Mouse (Mus musculus) neural tube, embryonic 12.5 days (tissue): ENCODE measurements around the gene Tbcd. TPM values are rescaled to one million over a fixed set of nuclear protein-coding genes. Genes with fewer than 3 reads are reported as not detected.

Experiments
- ATAC-seq: fragments of 200-750 bp; cut with Nextera tagmentation; 2 replicates; pipeline ENCODE4 v1.8.0; 2017; ENCODE audit warnings: low read depth, mild to moderate bottlenecking, moderate TSS enrichment, moderate library complexity; ENCODE audit not compliant: low FRiP score
- H3K27ac ChIP-seq: fragments of 300-500 bp; sonication (generic); 2 replicates; pipeline ENCODE4 v1.5.1; 2016
- H3K27me3 ChIP-seq: fragments of 300-500 bp; sonication (generic); replicated peaks from 2 replicates; pipeline ENCODE4 v1.6.1; 2016; ENCODE audit warnings: mild to moderate bottlenecking
- H3K36me3 ChIP-seq: fragments of 300-500 bp; sonication (generic); 2 replicates; pipeline ENCODE4 v1.6.1; 2016; ENCODE audit warnings: mild to moderate bottlenecking
- H3K4me1 ChIP-seq: fragments of 300-500 bp; sonication (generic); 2 replicates; pipeline ENCODE4 v1.6.1; 2016
- H3K4me2 ChIP-seq: fragments of 300-500 bp; sonication (generic); replicated peaks from 2 replicates; pipeline ENCODE4 v1.6.1; 2016; ENCODE audit warnings: mild to moderate bottlenecking
- H3K4me3 ChIP-seq: fragments of 300-500 bp; sonication (generic); 2 replicates; pipeline ENCODE4 v1.5.1; 2016
- H3K9ac ChIP-seq: fragments of 300-500 bp; sonication (generic); 2 replicates; pipeline ENCODE4 v1.6.1; 2016; ENCODE audit warnings: mild to moderate bottlenecking
- H3K9me3 ChIP-seq: fragments of 300-500 bp; sonication (generic); 2 replicates; pipeline ENCODE4 v1.6.1; 2016; ENCODE audit warnings: mild to moderate bottlenecking
- WGBS: fragments of 180-500 bp; shearing (Covaris S2); methylation state at CpG from one replicate; pipeline ENCODE4 v1.1.7; 2016; 5-methylcytosine and 5-hydroxymethylcytosine counted together
- polyA plus RNA-seq: library from polyadenylated mRNA; unstranded; fragments of >200 nt; fragmentation: Nextera tagmentation; extraction: Ambion mirVana; gene quantifications from 2 replicates; pipeline ENCODE4 v1.2.1, GENCODE M21; 2016

The Tbcd gene
- polyA plus RNA-seq, 1 experiment from 2014 or later = 65.3 TPM

- no peak for ATAC-seq
- no peak overlapping the region for H3K9ac ChIP-seq
- H3K36me3 ChIP-seq = peaks cover 11% of the 10 kb centered on the region
- H3K27me3 ChIP-seq = no peaks in the 10 kb centered on the region
- H3K4me2 ChIP-seq = no peak overlapping the region
- 90% methylated on average over 5 of the region's 5 CpGs for WGBS
- H3K4me1 ChIP-seq = peaks cover 30% of the 10 kb centered on the region
- no peak overlapping the region for H3K27ac ChIP-seq
- no peak overlapping the region for H3K4me3 ChIP-seq
- no peaks in the 10 kb centered on the region for H3K9me3 ChIP-seq
Measured at GRCm38 (mm10) chr11:121547234-121547633, 95.5 kb downstream of the Tbcd start.

GRCm38 (mm10) chr11:121547925-121548324 is 96.2 kb downstream of the Tbcd start:
- ATAC-seq = no peak
- Histone ChIP-seq H3K4me3 (no peak overlapping the region), H3K27me3 (no peaks in the 10 kb centered on the region), H3K9me3 (no peaks in the 10 kb centered on the region), H3K4me1 (peaks cover 31% of the 10 kb centered on the region), H3K36me3 (peaks cover 5% of the 10 kb centered on the region; the same call in 1 of the 2 replicates), H3K4me2 (no peak overlapping the region), H3K27ac (no peak overlapping the region), H3K9ac (no peak overlapping the region)
- 96% methylated on average over 4 of the region's 4 CpGs for WGBS

GRCm38 (mm10) chr11:121548996-121549842 is 97.5 kb downstream of the Tbcd start:
- ATAC-seq = 0 out of 2 replicates have a peak, but pooled peaks have one; percentile 32
- no peak overlapping the region for H3K9ac ChIP-seq
- peak overlapping the region; percentile 28 for H3K4me2 ChIP-seq
- no peaks in the 10 kb centered on the region for H3K27me3 ChIP-seq
- H3K9me3 ChIP-seq = no peaks in the 10 kb centered on the region
- WGBS = 52% methylated on average over 12 of the region's 12 CpGs
- peaks cover 31% of the 10 kb centered on the region for H3K4me1 ChIP-seq
- peak overlapping the region; percentile 26; the same call in 1 of the 2 replicates for H3K27ac ChIP-seq
- no peaks in the 10 kb centered on the region for H3K36me3 ChIP-seq
- H3K4me3 ChIP-seq = no peak overlapping the region

- Histone ChIP-seq H3K4me1 (peaks cover 31% of the 10 kb centered on the region), H3K27me3 (no peaks in the 10 kb centered on the region), H3K9me3 (no peaks in the 10 kb centered on the region), H3K4me3 (no peak overlapping the region), H3K27ac (peak overlapping the region; percentile 26; the same call in 1 of the 2 replicates), H3K9ac (no peak overlapping the region), H3K36me3 (no peaks in the 10 kb centered on the region), H3K4me2 (peak overlapping the region; percentile 28)
- ATAC-seq = peak; percentile 72
- WGBS = 43% methylated on average over 17 of the region's 17 CpGs
Measured at GRCm38 (mm10) chr11:121549843-121550647, 98.3 kb downstream of the Tbcd start.

- no peak overlapping the region for H3K4me2 ChIP-seq
- no peaks in the 10 kb centered on the region for H3K36me3 ChIP-seq
- no peaks in the 10 kb centered on the region for H3K9me3 ChIP-seq
- H3K4me1 ChIP-seq = peaks cover 31% of the 10 kb centered on the region
- H3K27me3 ChIP-seq = no peaks in the 10 kb centered on the region
- no peak for ATAC-seq
- no peak overlapping the region for H3K9ac ChIP-seq
- 88% methylated on average over 5 of the region's 5 CpGs for WGBS
- H3K4me3 ChIP-seq = no peak overlapping the region
- no peak overlapping the region for H3K27ac ChIP-seq
Measured at GRCm38 (mm10) chr11:121551206-121551799, 99.6 kb downstream of the Tbcd start.

GRCm38 (mm10) chr11:121552167-121552566 is 100.4 kb downstream of the Tbcd start:
- no peak overlapping the region for H3K4me2 ChIP-seq
- H3K9me3 ChIP-seq = no peaks in the 10 kb centered on the region
- no peak overlapping the region for H3K27ac ChIP-seq
- no peak overlapping the region for H3K4me3 ChIP-seq
- ATAC-seq = no peak
- H3K9ac ChIP-seq = no peak overlapping the region
- H3K27me3 ChIP-seq = no peaks in the 10 kb centered on the region
- peaks cover 2% of the 10 kb centered on the region; the same call in 1 of the 2 replicates for H3K36me3 ChIP-seq
- WGBS = 82% methylated on average over 4 of the region's 4 CpGs
- peaks cover 31% of the 10 kb centered on the region for H3K4me1 ChIP-seq

- Histone ChIP-seq H3K4me2 (no peak overlapping the region), H3K36me3 (peaks cover 4% of the 10 kb centered on the region; the same call in 1 of the 2 replicates), H3K9ac (no peak overlapping the region), H3K27me3 (no peaks in the 10 kb centered on the region), H3K27ac (no peak overlapping the region), H3K4me1 (peaks cover 31% of the 10 kb centered on the region), H3K4me3 (no peak overlapping the region), H3K9me3 (no peaks in the 10 kb centered on the region)
- no peak for ATAC-seq
- WGBS = 90% methylated on average over 7 of the region's 7 CpGs
Measured at GRCm38 (mm10) chr11:121552846-121553457, 101.2 kb downstream of the Tbcd start.

GRCm38 (mm10) chr11:121553458-121553857 is 101.7 kb downstream of the Tbcd start:
- WGBS = 92% methylated on average over 3 of the region's 3 CpGs
- H3K27ac ChIP-seq = no peak overlapping the region
- H3K9me3 ChIP-seq = no peaks in the 10 kb centered on the region
- H3K27me3 ChIP-seq = no peaks in the 10 kb centered on the region
- peaks cover 4% of the 10 kb centered on the region; the same call in 1 of the 2 replicates for H3K36me3 ChIP-seq
- H3K4me2 ChIP-seq = no peak overlapping the region
- H3K9ac ChIP-seq = no peak overlapping the region
- H3K4me3 ChIP-seq = no peak overlapping the region
- peaks cover 27% of the 10 kb centered on the region for H3K4me1 ChIP-seq
- no peak for ATAC-seq

- Histone ChIP-seq H3K4me2 (no peak overlapping the region), H3K9me3 (no peaks in the 10 kb centered on the region), H3K27ac (no peak overlapping the region), H3K27me3 (no peaks in the 10 kb centered on the region), H3K4me1 (peaks cover 4% of the 10 kb centered on the region), H3K9ac (no peak overlapping the region), H3K4me3 (no peak overlapping the region), H3K36me3 (peaks cover 4% of the 10 kb centered on the region; the same call in 1 of the 2 replicates)
- WGBS = 71% methylated on average over 1 of the region's 1 CpGs
- no peak for ATAC-seq
Measured at GRCm38 (mm10) chr11:121556727-121557126, 105.0 kb downstream of the Tbcd start.

GRCm38 (mm10) chr11:121557946-121558345 is 106.2 kb downstream of the Tbcd start:
- Histone ChIP-seq H3K4me1 (no peaks in the 10 kb centered on the region), H3K27ac (no peak overlapping the region), H3K9ac (no peak overlapping the region), H3K9me3 (no peaks in the 10 kb centered on the region), H3K36me3 (peaks cover 4% of the 10 kb centered on the region; the same call in 1 of the 2 replicates), H3K4me2 (no peak overlapping the region), H3K4me3 (no peak overlapping the region), H3K27me3 (no peaks in the 10 kb centered on the region)
- no peak for ATAC-seq
- 98% methylated on average over 1 of the region's 1 CpGs for WGBS

GRCm38 (mm10) chr11:121558522-121558921 is 106.8 kb downstream of the Tbcd start:
- no peak for ATAC-seq
- H3K9ac ChIP-seq = no peak overlapping the region
- H3K27me3 ChIP-seq = no peaks in the 10 kb centered on the region
- H3K4me1 ChIP-seq = no peaks in the 10 kb centered on the region
- WGBS = 95% methylated on average over 3 of the region's 3 CpGs
- H3K9me3 ChIP-seq = no peaks in the 10 kb centered on the region
- H3K4me2 ChIP-seq = no peak overlapping the region
- H3K27ac ChIP-seq = no peak overlapping the region
- H3K4me3 ChIP-seq = no peak overlapping the region
- H3K36me3 ChIP-seq = peaks cover 4% of the 10 kb centered on the region; the same call in 1 of the 2 replicates
